Mouse (Mus musculus): ENCODE results near the gene Noxred1. TPM values are rescaled to one million over a fixed set of nuclear protein-coding genes. Genes with fewer than 3 reads are reported as not detected.
A peak's percentile ranks its signal among the peaks of the same experiment; 100 is the strongest.

The Noxred1 gene
- total and polyA plus RNA-seq, 3 experiments = 0.39 to 0.61 (median 0.47) TPM

DNA sequence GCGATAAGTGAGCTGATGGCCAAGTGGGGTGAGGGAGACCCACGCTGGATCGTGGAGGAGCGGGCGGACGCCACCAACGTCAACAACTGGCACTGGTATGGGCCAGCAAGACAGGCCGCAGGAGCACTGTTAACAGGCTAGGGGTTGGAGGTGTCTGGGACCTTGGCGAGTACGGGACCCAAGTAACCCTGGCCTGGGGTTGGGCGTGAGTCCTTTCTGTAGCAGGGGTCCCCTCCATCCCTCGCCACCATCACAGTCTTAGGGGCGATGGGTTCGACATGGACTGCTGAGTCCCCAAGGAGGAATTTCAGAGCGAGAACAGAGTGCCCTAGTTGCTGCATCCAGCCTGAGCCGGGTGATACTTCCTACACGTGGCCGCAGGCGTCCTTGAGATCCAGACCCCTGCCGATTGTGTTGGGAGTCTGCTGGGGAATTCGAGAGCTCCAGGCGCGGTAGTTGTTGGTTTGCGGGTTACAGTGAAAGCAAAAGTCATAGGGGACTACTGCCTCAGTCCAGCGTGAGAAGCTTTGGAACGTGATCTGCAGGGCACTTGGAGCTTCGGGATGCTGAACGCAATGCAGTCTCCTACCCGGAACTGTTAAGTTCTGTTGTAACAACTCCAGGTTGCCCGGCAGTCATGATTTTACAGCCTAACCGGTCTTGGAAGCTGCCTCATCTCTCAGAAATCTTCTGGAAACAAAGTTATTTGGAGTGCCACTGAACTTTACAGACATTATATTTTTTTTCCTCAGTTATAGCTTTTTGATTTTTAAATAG, 28.5 kb upstream of the Noxred1 start:
- intact Hi-C loops (cut with DNase I) = loop anchor here (1.0 to 5.0 kb wide), 2 partner anchors 120 to 145 kb away; partner anchors contain the start of genes Gstz1 and Pomt2
- TF ChIP-seq POLR2A (IDR thresholded peaks at IDR 0.05; ENCODE audit: insufficient read depth, low read depth, low read length) (no peak), EP300 (IDR thresholded peaks at IDR 0.05; ENCODE audit: insufficient read depth, low read depth, low read length) (no peak), CTCF (IDR thresholded peaks at IDR 0.05) (no peak)
- H3K27ac ChIP-seq = peak overlapping the region; percentile 93
- no peak for DNase-seq
- H3K4me3 ChIP-seq = peak overlapping the region; percentile 74
- no peaks in the 10 kb centered on the region for H3K27me3 ChIP-seq (ENCODE audit: control insufficient read depth, insufficient read depth, low read length)
- WGBS = under 1% methylated on average over 31 of the region's 31 CpGs
- H3K9ac ChIP-seq (ENCODE audit: low read depth, low read length) = peak overlapping the region; percentile 92
- peaks cover 2% of the 10 kb centered on the region for H3K4me1 ChIP-seq (ENCODE audit: control insufficient read depth, insufficient read depth, low read length)
- H3K79me2 ChIP-seq (replicated peaks; ENCODE audit: control insufficient read depth, insufficient read depth, low read length) = no peaks in the 10 kb centered on the region; the same call in 1 of the 2 replicates
- peaks cover 4% of the 10 kb centered on the region for H3K36me3 ChIP-seq (ENCODE audit: control insufficient read depth, insufficient read depth, low read length)

DNA sequence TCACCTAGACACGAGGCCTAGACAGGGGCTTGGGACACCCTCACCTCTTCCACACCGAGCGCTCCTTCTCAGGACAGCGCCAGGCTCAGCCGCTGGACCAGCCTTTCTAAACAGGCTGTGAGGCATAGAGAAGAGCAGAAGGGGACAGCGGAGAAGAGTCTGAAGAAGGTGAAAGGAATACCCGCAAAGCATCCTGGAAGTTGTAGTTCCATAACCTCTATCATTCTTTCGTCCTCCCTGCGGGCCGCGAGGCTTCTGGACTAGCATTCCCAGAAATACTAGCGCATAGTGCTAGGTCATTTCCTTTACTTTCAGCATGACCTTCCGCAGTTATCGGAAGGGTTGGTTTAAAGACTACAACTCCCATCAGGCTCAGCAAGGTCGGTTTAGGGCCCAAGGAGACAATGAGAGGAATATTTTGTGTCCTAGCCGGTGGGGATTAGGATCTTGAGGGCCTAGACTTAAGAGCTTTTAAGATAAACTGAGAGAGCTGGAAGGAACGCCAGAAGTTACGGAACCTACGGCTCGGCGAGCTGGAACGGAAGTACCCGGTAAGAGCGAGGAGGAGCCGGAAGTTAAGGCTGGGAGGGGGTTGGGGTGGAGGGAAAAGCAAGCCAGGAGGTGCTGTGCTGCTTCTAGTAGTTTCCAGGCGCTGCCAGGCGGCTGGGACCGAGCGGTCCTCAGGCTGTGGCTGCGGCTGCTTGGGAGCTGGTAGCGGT, 27.7 kb upstream of the Noxred1 start, which contains the start of the genes Vipas39 and Ahsa1:
Gene Vipas39 (minus strand): TSS at position 149 of the 719 bp plus-strand sequence.
Gene Ahsa1 (plus strand): TSS at position 372 of the 719 bp plus-strand sequence.
- TF ChIP-seq EP300 (IDR thresholded peaks at IDR 0.05; ENCODE audit: insufficient read depth, low read depth, low read length) (peak; percentile 69), CTCF (IDR thresholded peaks at IDR 0.05) (peak; percentile 44), POLR2A (IDR thresholded peaks at IDR 0.05; ENCODE audit: insufficient read depth, low read depth, low read length) (peak; percentile 91)
- Histone ChIP-seq H3K4me1 (ENCODE audit: control insufficient read depth, insufficient read depth, low read length) (peaks cover 2% of the 10 kb centered on the region), H3K4me3 (peak within 1 kb of the TSS; percentile 74), H3K9ac (ENCODE audit: low read depth, low read length) (peak within 1 kb of the TSS; percentile 93), H3K27me3 (ENCODE audit: control insufficient read depth, insufficient read depth, low read length) (no peaks in the 10 kb centered on the region), H3K79me2 (replicated peaks; ENCODE audit: control insufficient read depth, insufficient read depth, low read length) (no peaks in the 10 kb centered on the region; the same call in 1 of the 2 replicates), H3K36me3 (ENCODE audit: control insufficient read depth, insufficient read depth, low read length) (peaks cover 4% of the 10 kb centered on the region), H3K27ac (peak within 1 kb of the TSS; percentile 93)
- intact Hi-C loops (cut with DNase I) = loop anchor here (1.0 to 5.0 kb wide), 2 partner anchors 119 to 146 kb away; partner anchors contain the start of genes Gstz1 and Pomt2
- under 1% methylated on average over 31 of the region's 31 CpGs for WGBS
- DNase-seq = peak; percentile 87 to 93

DNA sequence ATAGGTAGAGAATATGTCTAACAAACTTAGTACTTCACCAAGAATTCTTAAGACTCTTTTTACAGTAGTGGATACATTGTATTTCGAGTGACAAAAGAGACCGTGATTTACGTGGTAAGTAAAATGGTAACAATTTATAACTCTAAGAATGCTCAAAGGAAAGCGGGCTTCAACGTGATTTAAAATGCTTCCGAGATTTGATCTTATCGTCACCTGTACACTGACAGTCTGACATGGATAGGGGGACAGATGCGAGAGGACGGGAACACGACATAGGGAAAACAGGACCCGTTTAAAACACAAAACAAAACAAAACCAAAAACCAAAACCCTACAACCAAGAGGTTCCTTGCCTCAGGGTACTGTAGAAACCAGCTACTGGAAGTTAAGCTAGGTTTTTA, 26.9 kb upstream of the Noxred1 start:
- Histone ChIP-seq H3K4me3 (peak overlapping the region; percentile 74), H3K27me3 (ENCODE audit: control insufficient read depth, insufficient read depth, low read length) (no peaks in the 10 kb centered on the region), H3K79me2 (replicated peaks; ENCODE audit: control insufficient read depth, insufficient read depth, low read length) (no peaks in the 10 kb centered on the region; the same call in 1 of the 2 replicates), H3K9ac (ENCODE audit: low read depth, low read length) (peak overlapping the region; percentile 93), H3K4me1 (ENCODE audit: control insufficient read depth, insufficient read depth, low read length) (peaks cover 2% of the 10 kb centered on the region), H3K36me3 (ENCODE audit: control insufficient read depth, insufficient read depth, low read length) (peaks cover 4% of the 10 kb centered on the region), H3K27ac (peak overlapping the region; percentile 93)
- DNase-seq = no peak
- intact Hi-C loops (cut with DNase I) = loop anchor here (5.0 kb wide), 1 partner anchor 147 kb away; no protein-coding TSS in a partner anchor
- TF ChIP-seq POLR2A (IDR thresholded peaks at IDR 0.05; ENCODE audit: insufficient read depth, low read depth, low read length) = no peak
- TF ChIP-seq CTCF (IDR thresholded peaks at IDR 0.05) = no peak
- TF ChIP-seq EP300 (IDR thresholded peaks at IDR 0.05; ENCODE audit: insufficient read depth, low read depth, low read length) = no peak
- WGBS = 10% methylated on average over 11 of the region's 11 CpGs

- TF ChIP-seq CTCF (IDR thresholded peaks at IDR 0.05) = no peak
Measured at GRCm38 (mm10) chr12:87260562-87260961, 22.0 kb upstream of the Noxred1 start.

GRCm38 (mm10) chr12:87256629-87257028, 18.1 kb upstream of the Noxred1 start:
- Histone ChIP-seq H3K9ac (ENCODE audit: low read depth, low read length) (no peak overlapping the region), H3K36me3 (ENCODE audit: control insufficient read depth, insufficient read depth, low read length) (no peaks in the 10 kb centered on the region; the same call in 1 of the 2 replicates), H3K27ac (no peak overlapping the region), H3K4me3 (no peak overlapping the region), H3K27me3 (ENCODE audit: control insufficient read depth, insufficient read depth, low read length) (no peaks in the 10 kb centered on the region), H3K4me1 (ENCODE audit: control insufficient read depth, insufficient read depth, low read length) (no peaks in the 10 kb centered on the region), H3K79me2 (replicated peaks; ENCODE audit: control insufficient read depth, insufficient read depth, low read length) (no peaks in the 10 kb centered on the region)
- no peak for DNase-seq
- WGBS = 92% methylated on average over 5 of the region's 5 CpGs
- intact Hi-C loops (cut with DNase I) = no loop called here
- no peak for TF ChIP-seq CTCF (IDR thresholded peaks at IDR 0.05)
- TF ChIP-seq POLR2A (IDR thresholded peaks at IDR 0.05; ENCODE audit: insufficient read depth, low read depth, low read length) = no peak
- no peak for TF ChIP-seq EP300 (IDR thresholded peaks at IDR 0.05; ENCODE audit: insufficient read depth, low read depth, low read length)

More at GRCm38 (mm10) chr12:87260562-87260961, 22.0 kb upstream of the Noxred1 start:
- intact Hi-C loops (cut with DNase I) = no loop called here
- Histone ChIP-seq H3K79me2 (replicated peaks; ENCODE audit: control insufficient read depth, insufficient read depth, low read length) (no peaks in the 10 kb centered on the region), H3K27ac (no peak overlapping the region), H3K36me3 (ENCODE audit: control insufficient read depth, insufficient read depth, low read length) (no peaks in the 10 kb centered on the region), H3K27me3 (ENCODE audit: control insufficient read depth, insufficient read depth, low read length) (no peaks in the 10 kb centered on the region), H3K9ac (ENCODE audit: low read depth, low read length) (no peak overlapping the region), H3K4me3 (no peak overlapping the region), H3K4me1 (ENCODE audit: control insufficient read depth, insufficient read depth, low read length) (no peaks in the 10 kb centered on the region)
- DNase-seq = no peak
- 96% methylated on average over 8 of the region's 8 CpGs for WGBS

All from heart, adult 2 months (tissue).